Mouse (Mus musculus) forebrain, embryonic 14.5 days (tissue): ENCODE measurements around the gene Igdcc3. TPM values are rescaled to one million over a fixed set of nuclear protein-coding genes. Genes with fewer than 3 reads are reported as not detected.

Experiments
- ATAC-seq: fragments of 200-750 bp; cut with Nextera tagmentation; 2 replicates; pipeline ENCODE4 v1.8.0; 2017; ENCODE audit warnings: mild to moderate bottlenecking, moderate library complexity
- DNase-seq: peaks from one replicate; pipeline ENCODE4 v3.0.0-alpha.2; 2015; ENCODE audit warnings: low spot score
- H3K27ac ChIP-seq: fragments of 300-500 bp; sonication (generic); 2 replicates; pipeline ENCODE4 v1.5.1; 2014; ENCODE audit warnings: low read depth, mild to moderate bottlenecking, control low read depth, low read length, moderate library complexity
- H3K27me3 ChIP-seq: fragments of 300-500 bp; sonication (generic); replicated peaks from 2 replicates; pipeline ENCODE4 v1.6.1; 2014; ENCODE audit warnings: low read length, control low read depth, mixed read lengths; ENCODE audit not compliant: control insufficient read depth, insufficient read depth
- H3K36me3 ChIP-seq: fragments of 300-500 bp; sonication (generic); 2 replicates; pipeline ENCODE4 v1.6.1; 2014; ENCODE audit warnings: low read length, control low read depth; ENCODE audit not compliant: control insufficient read depth, insufficient read depth
- H3K4me1 ChIP-seq: fragments of 300-500 bp; sonication (generic); 2 replicates; pipeline ENCODE4 v1.6.1; 2014; ENCODE audit warnings: antibody characterized with exemption, low read length, control low read depth; ENCODE audit not compliant: control insufficient read depth, insufficient read depth
- H3K4me2 ChIP-seq: fragments of 300-500 bp; sonication (generic); 2 replicates; pipeline ENCODE4 v1.6.1; 2014; ENCODE audit warnings: mild to moderate bottlenecking, control low read depth, low read length
- H3K4me3 ChIP-seq: fragments of 300-500 bp; sonication (generic); 2 replicates; pipeline ENCODE4 v1.5.1; 2014; ENCODE audit warnings: low read depth, low read length, control low read depth
- H3K9ac ChIP-seq: fragments of 300-500 bp; sonication (generic); 2 replicates; pipeline ENCODE4 v1.6.1; 2014; ENCODE audit warnings: mild to moderate bottlenecking, low read length, control low read depth, moderate library complexity
- H3K9me3 ChIP-seq: fragments of 300-500 bp; sonication (generic); replicated peaks from 2 replicates; pipeline ENCODE4 v1.6.1; 2016; ENCODE audit warnings: low read length, control low read depth, mixed read lengths; ENCODE audit not compliant: control insufficient read depth
- WGBS: fragments of 180-500 bp; shearing (Covaris S2); extraction: QIAGEN DNeasy Blood & Tissue Kit; methylation state at CpG from one replicate; pipeline ENCODE4 v1.1.7; 2014; 5-methylcytosine and 5-hydroxymethylcytosine counted together
- polyA plus RNA-seq: library from polyadenylated mRNA; unstranded; fragments of >200 nt; fragmentation: Nextera tagmentation; extraction: Ambion mirVana; gene quantifications from 2 replicates; pipeline ENCODE4 v1.2.1, GENCODE M21; 2014

The Igdcc3 gene
- polyA plus RNA-seq, 1 experiment from 2014 or later, result 5.1 TPM

GRCm38 (mm10) chr9:65230250-65230649, 89.3 kb downstream of the Igdcc3 start:
- WGBS, result 78% methylated on average over 6 of the region's 6 CpGs
- H3K27ac ChIP-seq, result no peak overlapping the region
- no peaks in the 10 kb centered on the region for H3K27me3 ChIP-seq
- DNase-seq, result no peak
- no peak for ATAC-seq
- H3K9me3 ChIP-seq, result no peaks in the 10 kb centered on the region
- H3K4me1 ChIP-seq, result no peaks in the 10 kb centered on the region
- no peak overlapping the region for H3K4me3 ChIP-seq
- no peak overlapping the region for H3K4me2 ChIP-seq
- H3K36me3 ChIP-seq, result no peaks in the 10 kb centered on the region
- H3K9ac ChIP-seq, result no peak overlapping the region

GRCm38 (mm10) chr9:65231284-65231683, 90.3 kb downstream of the Igdcc3 start:
- Histone ChIP-seq H3K27me3 (no peaks in the 10 kb centered on the region), H3K9me3 (no peaks in the 10 kb centered on the region), H3K4me3 (no peak overlapping the region), H3K36me3 (no peaks in the 10 kb centered on the region), H3K9ac (no peak overlapping the region), H3K27ac (no peak overlapping the region; the same call in 1 of the 2 replicates), H3K4me1 (no peaks in the 10 kb centered on the region), H3K4me2 (no peak overlapping the region)
- ATAC-seq, result no peak
- 76% methylated on average over 8 of the region's 8 CpGs for WGBS
- no peak for DNase-seq

- Histone ChIP-seq H3K36me3 (no peaks in the 10 kb centered on the region), H3K9ac (no peak overlapping the region), H3K9me3 (no peaks in the 10 kb centered on the region), H3K27me3 (no peaks in the 10 kb centered on the region), H3K4me1 (no peaks in the 10 kb centered on the region), H3K4me3 (no peak overlapping the region), H3K4me2 (no peak overlapping the region), H3K27ac (no peak overlapping the region)
- WGBS, result 91% methylated on average over 9 of the region's 9 CpGs
- DNase-seq, result no peak
- no peak for ATAC-seq
Measured at GRCm38 (mm10) chr9:65233243-65233985, 92.4 kb downstream of the Igdcc3 start.

GRCm38 (mm10) chr9:65234734-65235133, 93.7 kb downstream of the Igdcc3 start:
- ATAC-seq (no peak), DNase-seq (no peak)
- no peaks in the 10 kb centered on the region for H3K27me3 ChIP-seq
- H3K9me3 ChIP-seq, result no peaks in the 10 kb centered on the region
- H3K4me2 ChIP-seq, result no peak overlapping the region
- H3K27ac ChIP-seq, result no peak overlapping the region
- H3K9ac ChIP-seq, result no peak overlapping the region
- H3K36me3 ChIP-seq, result no peaks in the 10 kb centered on the region
- WGBS, result 86% methylated on average over 3 of the region's 3 CpGs
- H3K4me1 ChIP-seq, result no peaks in the 10 kb centered on the region
- H3K4me3 ChIP-seq, result no peak overlapping the region

Other genes with a start within 250 kb of the Igdcc3 start
- gene Slc24a1, start 189.6 kb upstream of the Igdcc3 start, polyA plus RNA-seq, result 0.03 and 0.05 TPM in 2 replicates
- gene Ints14, start 180.3 kb upstream of the Igdcc3 start, polyA plus RNA-seq, result 49.0 and 49.8 TPM in 2 replicates
- gene Hacd3, start 119.5 kb upstream of the Igdcc3 start, polyA plus RNA-seq, result 67.4 and 86.3 TPM in 2 replicates
- 36.3 and 37.3 TPM in 2 replicates for gene Dpp8, start 108.8 kb upstream of the Igdcc3 start, polyA plus RNA-seq
- gene Igdcc4, start 39.7 kb upstream of the Igdcc3 start, polyA plus RNA-seq, result 8.9 and 13.4 TPM in 2 replicates
- gene Parp16, start 54.2 kb downstream of the Igdcc3 start, polyA plus RNA-seq, result 4.2 and 4.4 TPM in 2 replicates
- 0.20 and 0.30 TPM in 2 replicates for gene Cilp, start 124.0 kb downstream of the Igdcc3 start, polyA plus RNA-seq
- 42.2 and 47.9 TPM in 2 replicates for gene Clpx, start 153.1 kb downstream of the Igdcc3 start, polyA plus RNA-seq
- gene Pdcd7, start 204.9 kb downstream of the Igdcc3 start, polyA plus RNA-seq, result 8.6 and 9.9 TPM in 2 replicates
- 0.13 and 0.96 TPM in 2 replicates for gene Ubap1l, start 219.9 kb downstream of the Igdcc3 start, polyA plus RNA-seq